Mouse (Mus musculus): ENCODE data around the gene Dennd6a. TPM values are rescaled to one million over a fixed set of nuclear protein-coding genes. Genes with fewer than 3 reads are reported as not detected.
"Not testable (repeated sequence)": the region's sequence is repeated elsewhere in the genome, so short reads cannot be mapped to it uniquely, and the experiment has no call there.

Dennd6a gene
- 1 to 10 TPM; 7.3 to 7.4 TPM for total RNA-seq (2021)
- long read RNA-seq, experiment 1, full-length matches to known transcripts, result 1 of 3 reads
- long read RNA-seq, experiment 1, partial matches to known transcripts, result 0 of 3 reads
- long read RNA-seq, experiment 1, other reads (novel, unspliced or antisense), result 2 of 3 reads
- long read RNA-seq, experiment 2, full-length matches to known transcripts, result 1 of 6 reads
- long read RNA-seq, experiment 2, partial matches to known transcripts, result 2 of 6 reads
- long read RNA-seq, experiment 2, other reads (novel, unspliced or antisense), result 3 of 6 reads

DNA sequence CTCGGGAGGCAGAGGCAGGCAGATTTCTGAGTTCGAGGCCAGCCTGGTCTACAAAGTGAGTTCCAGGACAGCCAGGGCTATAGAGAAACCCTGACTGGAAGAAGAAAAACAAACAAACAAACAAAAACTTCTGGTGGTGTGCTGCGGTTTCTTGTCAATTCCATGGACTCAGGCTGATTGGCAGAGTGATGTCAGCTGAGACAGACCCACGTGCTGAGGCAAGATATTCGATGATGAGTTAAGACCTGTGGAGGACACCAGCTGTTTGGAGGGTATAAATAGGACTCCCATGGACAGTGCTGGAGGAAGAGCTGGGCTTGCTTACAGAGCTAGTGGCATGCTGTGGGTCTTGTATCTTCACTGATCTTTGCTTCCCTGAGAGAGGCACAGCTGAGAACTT is at the start of gene Dennd6a:
Dennd6a (plus strand) TSS at position 301 of the 400 bp plus-strand sequence.
- DNase-seq; intact Hi-C loops (cut with DNase I): not testable (repeated sequence)

DNA sequence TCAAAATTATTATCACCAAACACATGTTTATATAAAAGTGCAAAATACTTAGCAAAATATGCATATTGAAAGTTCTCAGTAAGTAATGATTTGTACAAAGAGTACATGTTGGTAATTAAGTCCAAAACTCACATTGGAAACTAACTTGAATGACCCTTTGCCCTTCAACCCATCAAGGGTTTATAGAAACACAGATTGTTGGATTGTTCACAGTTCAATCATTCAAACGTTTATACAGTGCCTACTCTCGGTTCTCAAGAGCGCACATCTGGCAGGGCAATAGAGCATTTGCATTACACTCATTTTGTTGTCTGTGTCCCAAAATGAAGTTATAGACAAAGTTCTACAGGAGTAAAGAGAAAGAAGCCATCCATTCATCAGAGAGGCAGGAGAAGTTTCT is 47.7 kb upstream of the Dennd6a start:
- DNase-seq, result no peak
- intact Hi-C loops (cut with DNase I), result no loop called here

DNA sequence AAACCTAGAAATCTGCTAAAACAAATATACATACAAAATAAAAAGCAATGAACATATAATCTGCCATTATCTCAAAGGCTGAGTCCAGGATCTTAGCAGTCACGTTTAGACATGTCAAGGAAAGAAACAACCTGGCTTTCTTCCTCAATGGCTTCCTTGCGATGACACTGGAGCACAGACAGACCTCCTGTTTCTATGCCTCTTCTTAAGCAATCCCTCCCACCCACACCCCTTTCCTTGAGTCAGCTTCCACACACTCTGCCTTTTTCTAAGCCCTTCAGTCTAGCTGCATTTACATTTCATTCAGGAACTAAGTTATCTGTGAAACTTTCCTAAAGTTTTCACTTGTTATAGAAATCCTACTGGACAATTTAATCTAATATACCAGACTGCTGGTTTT is 45.4 kb upstream of the Dennd6a start:
- no peak for DNase-seq
- intact Hi-C loops (cut with DNase I), result no loop called here

- intact Hi-C loops (cut with DNase I), result loop anchor here (5.0 kb wide), 2 partner anchors 38 to 107 kb away; partner anchors contain the start of gene Arf4
Measured at GRCm38 (mm10) chr14:26530350-26530749, 43.3 kb upstream of the Dennd6a start.

GRCm38 (mm10) chr14:26531410-26532313 is 42.0 kb upstream of the Dennd6a start:
- intact Hi-C loops (cut with DNase I), result loop anchor here (5.0 kb wide), 2 partner anchors 39 to 106 kb away; partner anchors contain the start of gene Arf4

More at GRCm38 (mm10) chr14:26530350-26530749, 43.3 kb upstream of the Dennd6a start:
- DNase-seq, result no peak

DNA sequence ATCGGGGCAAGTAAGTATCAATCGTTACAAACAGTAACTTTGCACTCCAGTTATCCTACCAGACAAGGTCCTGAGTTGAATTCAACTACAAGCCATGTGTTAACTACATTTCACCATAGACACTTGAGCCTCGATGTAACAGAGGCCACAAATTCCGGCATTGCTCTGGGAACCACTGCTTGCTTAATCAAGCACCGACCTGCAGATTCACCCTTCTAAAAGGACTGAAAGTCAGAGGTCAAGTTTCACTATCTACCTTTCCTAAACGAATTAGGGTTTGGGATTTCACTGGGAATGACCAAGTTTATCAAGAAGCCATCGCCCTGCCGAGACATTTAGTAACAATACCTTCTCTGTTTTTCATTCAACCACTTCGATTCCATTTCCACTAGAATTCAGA is 40.9 kb upstream of the Dennd6a start:
- intact Hi-C loops (cut with DNase I), result loop anchor here (5.0 kb wide), 2 partner anchors 40 to 105 kb away; partner anchors contain the start of gene Arf4
- no peak for DNase-seq

More at GRCm38 (mm10) chr14:26531410-26532313, 42.0 kb upstream of the Dennd6a start:
- no peak for DNase-seq

DNA sequence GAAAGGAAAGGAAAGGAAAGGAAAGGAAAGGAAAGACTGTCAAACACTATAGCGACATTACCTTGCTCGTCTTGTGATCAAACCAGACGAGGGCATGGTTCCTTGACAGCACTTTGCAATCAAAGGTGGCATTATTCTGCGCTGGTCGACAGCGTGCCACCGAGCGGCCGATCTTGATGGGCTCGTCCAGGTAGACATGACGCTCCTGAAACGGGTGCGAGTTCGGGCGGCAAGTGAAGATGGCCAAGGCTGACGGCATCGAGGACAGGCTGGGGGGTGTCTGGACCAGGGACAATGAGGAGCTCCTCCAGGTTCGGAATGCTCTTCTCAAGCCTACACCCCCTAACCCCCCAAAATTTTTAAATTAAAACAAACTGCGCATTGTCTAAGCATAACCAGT is 40.4 kb upstream of the Dennd6a start:
- DNase-seq, result no peak
- intact Hi-C loops (cut with DNase I), result loop anchor here (5.0 kb wide), 2 partner anchors 41 to 104 kb away; partner anchors contain the start of gene Arf4

DNA sequence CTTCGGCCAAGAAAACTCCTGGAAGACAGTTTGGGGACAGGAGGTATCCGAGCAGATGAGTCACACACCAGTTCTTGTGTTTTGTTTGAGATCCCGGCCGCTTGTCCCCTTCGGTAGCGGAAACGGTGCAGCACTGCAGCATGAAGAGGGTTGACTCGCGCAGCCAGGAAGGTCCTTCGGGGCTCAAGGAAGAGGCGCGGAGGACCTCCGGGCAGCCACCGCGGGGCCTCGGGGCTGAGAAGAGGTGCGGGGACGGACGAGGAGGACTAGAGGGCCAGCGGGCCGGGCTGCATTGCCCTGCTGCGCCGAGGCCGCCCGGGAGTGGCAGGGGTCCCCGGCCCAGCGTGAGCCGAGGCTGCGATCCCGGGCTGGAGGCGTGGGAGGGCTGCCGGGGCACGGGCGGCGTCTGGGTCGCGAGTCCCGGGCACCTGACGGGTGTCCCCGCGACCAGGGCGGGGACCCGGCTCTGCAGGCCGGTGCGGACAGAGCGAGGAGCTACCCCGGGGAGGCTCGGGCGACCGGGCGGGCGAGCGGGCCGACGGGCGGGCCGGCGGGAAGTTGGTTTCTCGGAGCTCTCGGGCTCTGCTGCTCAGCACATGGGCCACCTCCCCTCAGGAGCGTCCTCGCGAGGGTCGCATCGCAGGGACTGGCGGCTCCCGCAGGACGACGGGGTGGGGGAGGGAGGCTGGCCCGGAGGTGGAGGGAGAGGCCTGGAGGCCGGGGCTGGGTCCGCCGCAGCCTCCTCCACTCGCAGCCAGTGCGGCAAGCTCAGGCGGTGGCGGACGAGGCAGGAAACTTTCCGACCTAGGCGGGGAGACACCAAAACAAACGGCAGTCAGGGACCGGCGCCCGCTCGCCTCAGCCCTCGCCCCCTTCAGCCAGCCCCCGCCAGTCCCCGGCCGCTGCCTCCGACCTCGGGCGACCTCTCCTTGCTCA is 39.6 kb upstream of the Dennd6a start:
- DNase-seq, result peak; percentile 28 to 41
- intact Hi-C loops (cut with DNase I), result loop anchor here (2.0 to 5.0 kb wide), 3 partner anchors 42 to 103 kb away; partner anchors contain the start of gene Arf4

GRCm38 (mm10) chr14:26534757-26535479 is 38.7 kb upstream of the Dennd6a start, which contains the start of gene Slmap:
Gene Slmap, minus strand, starts transcription at chr14:26534931.
- intact Hi-C loops (cut with DNase I), result loop anchor here (2.0 to 5.0 kb wide), 3 partner anchors 43 to 102 kb away; partner anchors contain the start of gene Arf4
- peak; percentile 99 for DNase-seq

- DNase-seq, result no peak
- intact Hi-C loops (cut with DNase I), result no loop called here
Measured at GRCm38 (mm10) chr14:26539241-26539640, 34.4 kb upstream of the Dennd6a start.

GRCm38 (mm10) chr14:26540577-26540976 is 33.1 kb upstream of the Dennd6a start:
- DNase-seq, result no peak
- intact Hi-C loops (cut with DNase I), result no loop called here

- DNase-seq, result no peak
- intact Hi-C loops (cut with DNase I), result no loop called here
Measured at GRCm38 (mm10) chr14:26542136-26542535, 31.5 kb upstream of the Dennd6a start.

DNA sequence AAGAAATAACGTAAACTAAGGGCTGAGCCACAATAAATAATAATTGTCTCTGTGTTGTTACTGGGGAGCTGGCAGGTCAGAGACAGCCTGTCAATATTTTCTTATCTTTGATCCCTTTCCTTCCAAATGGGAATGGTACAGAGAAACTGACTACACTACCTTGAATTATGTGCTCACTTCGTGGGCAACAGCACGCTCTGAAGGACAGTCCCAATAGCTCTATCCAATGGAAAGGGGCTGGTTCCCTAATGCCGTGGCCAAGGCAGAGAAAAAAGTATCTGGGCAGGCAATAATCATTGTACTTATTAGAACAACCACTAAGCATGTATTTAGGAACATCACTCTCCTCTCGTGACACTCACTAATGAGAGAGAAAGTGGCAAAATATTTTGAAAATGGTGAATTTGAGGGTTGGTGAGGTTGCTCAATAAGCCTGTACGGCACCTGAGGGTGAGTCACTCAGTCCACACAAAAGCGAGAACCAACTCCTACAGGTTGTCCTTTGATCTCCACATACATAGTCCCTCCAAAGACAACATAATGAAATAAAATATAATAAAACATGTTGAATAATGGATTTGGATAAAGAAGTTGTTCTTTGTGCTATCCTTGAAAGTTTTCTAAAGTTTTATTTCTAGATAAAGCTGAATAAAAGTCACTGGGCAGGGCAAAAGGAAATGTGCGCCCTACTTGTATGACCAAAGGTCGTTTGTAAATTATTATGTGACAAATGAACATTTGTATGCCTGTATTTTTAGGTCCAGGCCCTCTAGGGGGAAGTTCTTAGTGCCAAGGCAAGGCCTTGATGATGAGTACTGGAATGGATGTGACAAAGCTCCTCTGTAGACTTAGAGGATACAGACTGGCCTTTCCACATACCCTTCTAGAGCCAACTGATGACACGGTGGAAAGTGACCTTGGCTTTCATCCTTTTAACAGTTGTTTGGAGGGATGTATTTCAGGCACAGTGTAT is 25.9 kb upstream of the Dennd6a start:
- DNase-seq, result no peak
- intact Hi-C loops (cut with DNase I), result no loop called here

DNA sequence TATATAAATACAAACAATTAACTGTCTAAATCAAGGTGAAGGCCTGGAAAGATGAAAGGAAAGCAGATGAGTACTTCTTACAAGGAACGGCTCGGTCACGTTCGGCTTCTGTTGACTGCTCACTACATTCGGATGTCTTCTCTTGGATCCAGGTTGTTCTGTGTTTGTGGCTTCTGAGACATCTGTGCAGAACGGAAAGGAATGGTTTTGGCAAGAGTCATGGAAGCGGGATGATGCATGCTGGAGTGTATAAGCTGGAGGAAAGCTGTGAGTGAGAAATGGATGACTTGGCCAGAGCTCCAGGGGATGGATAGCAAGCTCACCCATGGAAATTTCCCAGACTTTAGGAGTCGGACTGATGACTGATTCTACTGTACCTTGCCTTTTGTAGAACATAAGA is 22.9 kb upstream of the Dennd6a start:
- no peak for DNase-seq
- intact Hi-C loops (cut with DNase I), result no loop called here

DNA sequence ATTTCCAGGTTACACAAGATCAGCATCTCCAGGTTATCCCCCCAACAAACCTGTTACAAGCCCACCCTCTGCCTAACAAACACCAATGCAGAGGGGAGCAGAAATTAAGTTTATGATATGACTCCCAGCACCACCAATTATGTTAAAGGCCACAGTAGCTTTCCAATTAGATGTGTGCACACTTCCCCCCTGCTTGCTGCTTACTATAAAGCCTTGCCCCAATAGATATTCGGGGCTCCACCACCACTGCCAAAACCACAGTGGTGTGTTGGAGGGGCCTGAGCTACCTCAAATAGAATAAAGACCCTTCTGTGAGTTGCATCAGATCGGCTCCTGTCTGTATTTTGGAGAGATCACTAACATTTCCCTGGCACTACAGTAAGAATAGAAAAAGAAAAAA is 21.2 kb upstream of the Dennd6a start:
- no peak for DNase-seq
- intact Hi-C loops (cut with DNase I), result no loop called here

GRCm38 (mm10) chr14:26552853-26553252 is 20.8 kb upstream of the Dennd6a start:
- no peak for DNase-seq
- intact Hi-C loops (cut with DNase I), result no loop called here

GRCm38 (mm10) chr14:26557581-26557980 is 16.1 kb upstream of the Dennd6a start:
- DNase-seq, result no peak
- intact Hi-C loops (cut with DNase I), result no loop called here

DNA sequence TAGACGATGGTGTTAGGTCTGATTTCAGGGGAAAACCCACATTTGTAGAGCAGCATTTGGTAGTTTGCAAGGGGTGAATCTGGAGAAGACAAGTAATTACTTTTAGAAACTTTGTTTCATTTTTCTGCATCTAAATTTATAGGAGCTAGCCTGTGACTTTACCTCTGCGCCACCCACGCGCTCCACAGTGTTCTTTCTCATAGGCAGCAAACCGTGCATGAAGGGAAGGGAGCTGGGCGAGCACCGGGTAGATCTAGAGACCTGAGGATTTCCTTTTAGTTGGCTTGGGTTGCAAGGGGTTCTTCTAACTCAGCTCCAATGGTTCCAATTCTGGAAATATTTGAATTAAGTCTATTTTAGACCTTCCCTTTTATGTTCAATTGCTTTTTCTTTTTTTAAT is 15.1 kb upstream of the Dennd6a start:
- intact Hi-C loops (cut with DNase I), result no loop called here

More for the DNA sequence above, 15.1 kb upstream of the Dennd6a start:
- no peak for DNase-seq

Measured in gastrocnemius, postnatal 36 days (tissue).